Mouse (Mus musculus): Measurements from ENCODE around the gene N6amt1. TPM values are rescaled to one million over a fixed set of nuclear protein-coding genes. Genes with fewer than 3 reads are reported as not detected.
A peak's percentile ranks its signal among the peaks of the same experiment; 100 is the strongest.

The N6amt1 gene
- 10 to 100 TPM; 18.8 to 20.4 TPM for polyA plus RNA-seq (2017; shearing (Covaris generic))

DNA sequence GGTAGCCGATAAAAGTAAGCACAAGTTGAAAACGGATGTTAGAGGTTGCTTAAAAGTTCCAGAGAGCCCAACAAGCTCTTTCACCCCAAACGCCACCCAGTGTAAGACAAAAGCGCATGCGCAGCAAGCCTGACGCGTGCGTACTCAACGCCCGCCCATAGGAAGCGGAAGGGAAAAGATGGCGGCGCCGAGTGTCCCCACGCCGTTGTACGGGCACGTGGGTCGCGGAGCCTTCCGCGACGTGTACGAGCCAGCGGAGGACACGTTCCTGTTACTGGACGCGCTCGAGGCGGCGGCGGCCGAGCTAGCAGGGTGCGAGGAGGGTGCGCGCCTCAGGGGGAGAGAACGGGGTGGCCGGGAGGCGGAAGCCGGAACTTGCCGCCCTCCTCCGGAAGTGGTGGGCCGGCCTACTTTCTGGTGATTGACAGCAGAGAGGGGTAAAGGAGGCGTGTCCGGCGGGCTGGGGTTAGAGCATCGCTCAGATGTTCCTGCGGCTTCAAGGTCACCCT, at the start of gene N6amt1:
Gene N6amt1, plus strand, starts transcription at position 111 of the 509 bp plus-strand sequence.
- peak; percentile 98 for ATAC-seq

- ATAC-seq = no peak
Observed at GRCm38 (mm10) chr16:87305251-87306011, 48.6 kb upstream of the N6amt1 start.

GRCm38 (mm10) chr16:87307109-87307735, 46.8 kb upstream of the N6amt1 start:
- no peak for ATAC-seq

- no peak for ATAC-seq
Observed at GRCm38 (mm10) chr16:87310659-87311058, 43.3 kb upstream of the N6amt1 start.

DNA sequence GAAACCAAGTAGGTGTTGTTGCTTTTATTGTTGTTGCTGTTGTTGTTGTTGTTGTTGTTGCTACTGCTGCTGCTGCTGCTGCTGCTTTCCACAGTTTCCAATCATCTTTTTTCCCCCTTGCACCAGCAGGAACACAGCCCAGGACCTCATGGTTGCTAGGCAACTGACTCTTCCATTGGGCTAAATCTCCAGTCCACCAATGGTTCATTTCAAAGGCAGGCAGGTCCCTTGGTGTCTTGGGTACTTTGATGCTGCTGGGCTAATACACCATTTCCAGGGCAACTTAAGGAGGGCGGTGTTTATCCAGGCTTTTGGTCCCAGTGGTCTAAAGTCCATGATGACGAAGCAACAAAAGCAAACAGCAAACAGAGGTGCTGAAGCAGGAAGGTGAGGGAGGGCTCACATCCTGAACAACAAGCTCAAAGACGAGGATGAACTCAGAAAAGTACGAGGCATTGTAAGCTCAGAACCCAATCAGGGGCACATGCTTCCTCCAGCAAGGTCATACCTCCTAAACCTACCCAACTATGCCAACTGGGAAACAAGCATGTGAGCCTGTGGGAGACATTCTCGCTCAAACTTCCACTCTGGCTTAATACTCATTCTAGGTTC, 35.7 kb upstream of the N6amt1 start:
- ATAC-seq = no peak

- ATAC-seq = no peak
Observed at GRCm38 (mm10) chr16:87318998-87319397, 35.0 kb upstream of the N6amt1 start.

DNA sequence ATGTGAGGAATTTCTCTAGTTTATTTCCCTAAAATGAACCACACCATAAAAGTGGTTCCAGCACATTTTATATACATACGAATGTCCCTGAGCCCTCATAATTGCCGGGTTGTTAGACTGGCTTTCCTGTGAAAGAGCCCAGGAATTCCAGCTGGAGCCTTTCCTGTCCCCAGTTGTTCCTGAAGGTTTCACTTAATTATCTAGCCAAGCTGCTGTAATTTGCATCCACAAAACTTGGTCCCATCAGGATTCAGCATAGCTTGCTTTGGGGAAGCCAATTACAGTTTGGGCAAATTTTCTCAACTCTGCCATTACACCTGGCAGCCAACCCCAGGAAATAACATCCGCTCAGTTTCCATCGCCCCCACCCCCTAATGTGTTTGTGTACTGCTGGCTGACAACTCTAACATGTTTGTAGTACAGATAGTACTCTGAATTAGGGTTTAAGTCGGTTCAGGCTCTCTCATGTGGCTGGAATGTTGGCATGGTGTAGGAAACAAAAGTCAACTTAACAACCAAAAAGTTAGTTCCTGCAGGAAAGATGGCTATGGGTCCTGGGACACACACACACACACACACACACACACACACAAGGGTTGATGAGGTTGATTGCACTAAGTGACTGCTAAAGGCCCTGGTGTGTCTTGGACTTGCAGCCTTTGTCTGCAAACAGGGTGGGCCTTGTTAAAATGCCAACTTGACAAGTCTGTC, 34.3 kb upstream of the N6amt1 start:
- ATAC-seq = no peak

DNA sequence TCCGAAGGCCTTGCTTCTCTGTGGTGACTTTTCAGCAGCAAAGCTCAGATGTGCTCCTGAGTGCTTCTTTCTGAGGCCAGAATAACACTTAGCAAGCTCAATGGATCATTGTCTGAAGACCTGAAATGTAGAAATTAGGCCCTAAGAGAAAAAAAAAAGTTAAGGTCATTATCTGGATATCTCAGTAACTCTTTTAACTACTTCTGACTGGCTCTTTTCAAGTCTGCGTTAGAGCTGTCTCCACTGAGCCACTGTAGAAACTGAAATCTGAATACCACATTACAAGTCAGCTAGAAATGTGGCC, 33.8 kb upstream of the N6amt1 start:
- ATAC-seq = no peak

DNA sequence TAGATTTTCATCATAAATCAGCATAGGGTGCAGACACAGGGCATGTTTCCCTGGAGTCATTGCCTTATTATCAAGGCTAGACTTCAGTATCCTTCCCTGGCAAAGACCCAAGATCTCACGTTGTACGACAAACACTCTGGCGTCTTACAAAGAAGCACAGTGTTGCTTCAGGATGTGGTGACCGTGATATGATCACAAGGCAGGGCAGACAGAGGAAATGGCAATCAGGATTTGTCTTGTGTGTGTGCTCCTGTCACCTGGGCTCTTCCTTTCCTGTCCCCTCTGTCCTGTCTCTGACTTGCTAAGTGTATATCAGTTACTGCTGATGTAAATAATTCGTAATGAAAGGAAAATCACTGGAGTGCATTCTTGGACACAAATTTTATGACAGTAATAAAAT, 29.4 kb upstream of the N6amt1 start:
- peak; percentile 93 for ATAC-seq

GRCm38 (mm10) chr16:87329986-87330385, 24.0 kb upstream of the N6amt1 start:
- no peak for ATAC-seq

DNA sequence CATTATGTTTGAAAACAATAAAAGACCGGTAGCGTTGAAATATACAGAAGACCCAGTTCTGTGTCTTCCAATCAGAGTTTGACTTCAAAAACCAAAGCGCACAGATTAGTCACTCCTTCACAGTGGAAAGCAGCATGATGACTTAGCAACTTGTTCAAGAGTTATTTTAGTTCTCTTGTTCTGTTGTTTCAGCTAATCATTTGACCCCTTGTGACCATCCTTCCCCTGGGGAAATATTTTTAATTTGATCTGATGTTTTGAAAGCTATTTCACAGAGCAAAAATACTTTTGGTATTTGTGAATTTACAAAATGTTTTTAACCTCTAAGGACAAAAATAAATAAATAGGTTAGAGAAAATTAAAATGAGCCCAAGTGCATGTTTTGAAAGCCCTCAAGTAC, 19.2 kb upstream of the N6amt1 start:
- no peak for ATAC-seq

- ATAC-seq = no peak
Observed at GRCm38 (mm10) chr16:87341043-87341572, 12.9 kb upstream of the N6amt1 start.

- ATAC-seq = no peak
Observed at GRCm38 (mm10) chr16:87348133-87348532, 5.9 kb upstream of the N6amt1 start.

DNA sequence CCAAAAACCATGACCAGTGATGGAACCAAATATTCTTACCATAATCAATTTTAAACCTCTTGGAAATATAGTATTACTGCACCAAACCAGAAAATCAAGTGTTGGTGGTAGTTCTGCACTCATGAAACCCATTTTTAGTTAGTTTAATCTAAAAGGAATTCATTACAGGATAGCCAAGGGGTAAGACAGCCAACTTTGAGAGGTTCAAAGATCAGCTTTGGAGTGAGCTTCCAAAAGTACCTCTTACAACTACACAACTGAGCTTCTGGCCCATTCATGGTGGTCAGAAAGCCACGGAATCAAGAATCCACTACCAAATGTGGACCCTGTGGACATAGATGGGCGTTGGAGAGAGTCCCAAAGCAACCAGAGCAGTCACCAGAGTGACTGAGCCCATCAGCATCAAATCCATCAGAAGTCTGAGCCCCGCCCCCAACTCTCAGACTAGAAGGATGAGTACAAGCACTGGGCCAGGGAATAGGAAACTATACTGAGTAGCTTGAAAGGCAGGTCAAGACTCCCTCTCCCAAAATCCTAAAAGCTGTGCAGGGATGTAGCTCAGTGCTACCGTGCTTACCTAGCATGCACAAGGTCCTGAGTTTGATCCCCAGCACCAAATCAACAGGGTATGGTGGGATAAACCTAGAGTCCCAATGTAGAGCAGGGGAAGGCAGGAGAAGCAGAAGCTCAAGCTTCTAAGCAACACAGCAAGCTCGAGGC, 2.4 kb upstream of the N6amt1 start:
- ATAC-seq = no peak

GRCm38 (mm10) chr16:87353605-87354004, 380 bp upstream of the N6amt1 start:
- no peak for ATAC-seq

GRCm38 (mm10) chr16:87354748-87355147, 763 bp downstream of the N6amt1 start:
- ATAC-seq = no peak

- no peak for ATAC-seq
Observed at GRCm38 (mm10) chr16:87360096-87360495, 6.1 kb downstream of the N6amt1 start.

GRCm38 (mm10) chr16:87364231-87364630, 10.2 kb downstream of the N6amt1 start:
- ATAC-seq = no peak

GRCm38 (mm10) chr16:87366035-87366434, 12.1 kb downstream of the N6amt1 start:
- ATAC-seq = no peak

DNA sequence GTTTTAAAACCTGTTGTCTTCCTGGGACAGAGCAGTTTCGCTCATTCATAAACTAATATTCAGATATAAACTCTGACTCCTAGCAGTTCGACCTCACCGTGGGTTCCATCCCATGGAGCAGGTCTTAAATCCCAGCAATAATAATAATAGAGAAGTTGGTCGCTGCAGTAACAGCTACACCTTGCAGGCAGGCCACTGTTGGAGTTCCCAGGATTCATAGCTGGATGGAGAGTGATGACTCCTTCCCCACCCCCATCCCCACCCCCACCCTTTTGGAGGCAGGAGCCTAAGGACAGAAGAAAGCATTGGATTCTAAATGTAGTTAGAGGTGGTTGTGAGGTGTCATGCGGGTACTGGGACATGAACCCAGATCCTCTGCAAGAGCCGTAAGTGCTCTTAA, 12.5 kb downstream of the N6amt1 start:
- no peak for ATAC-seq

- no peak for ATAC-seq
Observed at GRCm38 (mm10) chr16:87382996-87383395, 29.0 kb downstream of the N6amt1 start.

- no peak for ATAC-seq
Observed at GRCm38 (mm10) chr16:87384366-87384765, 30.4 kb downstream of the N6amt1 start.

All from activated CD4-positive, CD25-positive, alpha-beta regulatory T cell, adult 4 months (primary cell).